Mouse (Mus musculus) cortical plate, adult 2 months (tissue): ENCODE measurements around the gene Nol4l. TPM values are rescaled to one million over a fixed set of nuclear protein-coding genes. Genes with fewer than 3 reads are reported as not detected.
A peak's percentile ranks its signal among the peaks of the same experiment; 100 is the strongest.

ENCODE experiments used
- H3K27ac ChIP-seq: fragments of 200-500 bp; 2 replicates; pipeline ENCODE4 v1.5.1; 2012; ENCODE audit warnings: low read length, control low read depth, inconsistent platforms; ENCODE audit not compliant: insufficient read depth
- H3K4me1 ChIP-seq: fragments of 200-500 bp; 2 replicates; pipeline ENCODE4 v1.6.1; 2011; ENCODE audit warnings: low read length; ENCODE audit not compliant: control insufficient read depth, insufficient read depth
- H3K4me3 ChIP-seq: fragments of 200-500 bp; 2 replicates; pipeline ENCODE4 v1.5.1; 2011; ENCODE audit warnings: mild to moderate bottlenecking, low read length, control low read depth; ENCODE audit not compliant: insufficient read depth
- CTCF ChIP-seq: fragments of 200-500 bp; IDR thresholded peaks from 2 replicates; pipeline ENCODE4 v1.5.1; 2011; ENCODE audit warnings: mild to moderate bottlenecking, control low read depth, low read length; ENCODE audit not compliant: insufficient read depth; ENCODE audit errors: extremely low read depth
- POLR2A ChIP-seq: fragments of 200-500 bp; IDR thresholded peaks from 2 replicates; pipeline ENCODE4 v1.6.1; 2011; ENCODE audit warnings: mild to moderate bottlenecking, low read length, control low read depth; ENCODE audit not compliant: insufficient read depth; ENCODE audit errors: extremely low read depth
- polyA plus RNA-seq: library from polyadenylated mRNA; depleted of rRNA; stranded (reverse); fragments of >200 nt; gene quantifications from 2 replicates; pipeline ENCODE4 v1.2.3, GENCODE M21; 2012

Nol4l gene
- polyA plus RNA-seq, 1 experiment = 33.9 TPM

- peaks cover 5% of the 10 kb centered on the region for H3K4me1 ChIP-seq
- H3K27ac ChIP-seq = no peak overlapping the region
These were observed 102.8 kb downstream of the Nol4l start for GRCm38 (mm10) chr2:153426931-153427330.

GRCm38 (mm10) chr2:153425998-153426670 lies 103.6 kb downstream of the Nol4l start:
- TF ChIP-seq CTCF = no peak
- TF ChIP-seq POLR2A = no peak
- H3K4me1 ChIP-seq = peaks cover 5% of the 10 kb centered on the region
- H3K4me3 ChIP-seq = no peak overlapping the region
- H3K27ac ChIP-seq = peak overlapping the region; percentile 70

More at GRCm38 (mm10) chr2:153426931-153427330, 102.8 kb downstream of the Nol4l start:
- no peak overlapping the region for H3K4me3 ChIP-seq
- TF ChIP-seq POLR2A (no peak), CTCF (no peak)

- peaks cover 5% of the 10 kb centered on the region for H3K4me1 ChIP-seq
- H3K4me3 ChIP-seq = no peak overlapping the region
- no peak for TF ChIP-seq CTCF
- no peak for TF ChIP-seq POLR2A
- H3K27ac ChIP-seq = peak overlapping the region; percentile 70
These were observed 104.5 kb downstream of the Nol4l start for GRCm38 (mm10) chr2:153425124-153425844.

- H3K4me3 ChIP-seq = no peak overlapping the region
- peaks cover 5% of the 10 kb centered on the region for H3K4me1 ChIP-seq
- no peak overlapping the region for H3K27ac ChIP-seq
- TF ChIP-seq CTCF (no peak), POLR2A (no peak)
These were observed 105.2 kb downstream of the Nol4l start for GRCm38 (mm10) chr2:153424557-153424956.

- Histone ChIP-seq H3K4me1 (peaks cover 5% of the 10 kb centered on the region), H3K27ac (no peak overlapping the region), H3K4me3 (no peak overlapping the region)
- TF ChIP-seq CTCF = no peak
- no peak for TF ChIP-seq POLR2A
These were observed 106.7 kb downstream of the Nol4l start for GRCm38 (mm10) chr2:153423113-153423512.

- Histone ChIP-seq H3K4me1 (peaks cover 5% of the 10 kb centered on the region), H3K27ac (no peak overlapping the region), H3K4me3 (no peak overlapping the region)
- TF ChIP-seq POLR2A (no peak), CTCF (no peak)
These were observed 107.7 kb downstream of the Nol4l start for GRCm38 (mm10) chr2:153422051-153422450.

- Histone ChIP-seq H3K27ac (no peak overlapping the region), H3K4me1 (peaks cover 5% of the 10 kb centered on the region), H3K4me3 (no peak overlapping the region)
- TF ChIP-seq CTCF (peak; percentile 41; the same call in 1 of the 2 replicates), POLR2A (no peak)
These were observed 108.5 kb downstream of the Nol4l start for GRCm38 (mm10) chr2:153421233-153421632.

GRCm38 (mm10) chr2:153418381-153418780 lies 111.4 kb downstream of the Nol4l start:
- no peak overlapping the region for H3K27ac ChIP-seq

GRCm38 (mm10) chr2:153417841-153418240 lies 111.9 kb downstream of the Nol4l start:
- TF ChIP-seq CTCF (no peak), POLR2A (no peak)
- Histone ChIP-seq H3K27ac (no peak overlapping the region), H3K4me3 (no peak overlapping the region), H3K4me1 (peaks cover 3% of the 10 kb centered on the region; the same call in 1 of the 2 replicates)

More at GRCm38 (mm10) chr2:153418381-153418780, 111.4 kb downstream of the Nol4l start:
- no peak for TF ChIP-seq POLR2A
- no peak for TF ChIP-seq CTCF
- Histone ChIP-seq H3K4me1 (peaks cover 3% of the 10 kb centered on the region), H3K4me3 (no peak overlapping the region)

GRCm38 (mm10) chr2:153414607-153415006 lies 115.2 kb downstream of the Nol4l start:
- Histone ChIP-seq H3K27ac (no peak overlapping the region), H3K4me1 (peaks cover 3% of the 10 kb centered on the region; the same call in 1 of the 2 replicates), H3K4me3 (no peak overlapping the region)
- TF ChIP-seq POLR2A (no peak), CTCF (peak; percentile 55)
